Comparison of ENCODE assay signal across 19 mouse cellular contexts in the genomic region with DNA sequence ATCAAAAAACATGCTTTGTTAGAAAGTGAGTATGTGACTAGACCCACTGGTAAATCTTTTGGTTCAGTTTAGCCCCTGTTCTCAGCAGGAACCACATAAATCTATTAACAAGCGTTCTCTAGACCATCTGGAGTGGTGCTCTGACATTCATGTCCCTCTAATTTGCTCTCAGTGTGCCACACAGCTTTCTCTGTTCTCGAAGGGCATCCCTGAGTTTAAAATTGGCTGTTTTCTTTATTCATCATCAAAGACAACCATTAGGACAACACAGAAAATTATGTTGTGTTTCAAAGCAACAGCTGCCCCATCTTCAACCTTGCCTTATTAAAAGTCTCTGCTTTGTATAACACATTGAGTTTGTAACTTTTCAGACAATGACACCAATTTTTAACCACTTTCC.
"Had no signal": no experiment of that assay in that cellular context is flagged by ENCODE, and none has a peak within 500 bp of the region (broad histone marks: within the 10 kb centered on the region; RNA-seq: fewer than 3 reads in every experiment).

No protein-coding gene starts in this region.

- H3K27ac ChIP-seq: midbrain, embryonic 10.5 days; midbrain, embryonic 12.5 days; neural tube, embryonic 13.5 days; neural tube, embryonic 15.5 days had no signal

- ATAC-seq: midbrain, embryonic 16.5 days had no signal

- H3K9ac ChIP-seq: lung, embryonic 14.5 days; midbrain, embryonic 12.5 days; neural tube, embryonic 13.5 days; neural tube, embryonic 15.5 days had no signal

- H3K4me1 ChIP-seq: midbrain, embryonic 10.5 days; midbrain, embryonic 12.5 days; neural tube, embryonic 13.5 days; neural tube, embryonic 15.5 days had no signal

- H3K36me3 ChIP-seq: midbrain, embryonic 10.5 days; midbrain, embryonic 12.5 days; neural tube, embryonic 13.5 days; neural tube, embryonic 15.5 days had no signal

- H3K9me3 ChIP-seq: midbrain, embryonic 10.5 days; midbrain, embryonic 12.5 days; neural tube, embryonic 13.5 days; neural tube, embryonic 15.5 days had no signal

- H3K4me3 ChIP-seq: midbrain, embryonic 10.5 days; midbrain, embryonic 12.5 days; myocyte; neural tube, embryonic 13.5 days; neural tube, embryonic 15.5 days had no signal

- H3K27me3 ChIP-seq: midbrain, embryonic 12.5 days; neural tube, embryonic 13.5 days; neural tube, embryonic 15.5 days had no signal

- DNase-seq: lung, adult 18-20 months; lung, embryonic 14.5 days; lung, postnatal 10 days; lung, postnatal 4 days; midbrain, embryonic 14.5 days; retina, postnatal 1 day; right cerebral cortex, adult 18-20 months; right cerebral cortex, postnatal 25 days; right cerebral cortex, postnatal 4 days; spleen, adult 18-20 months; thymus, adult 18-20 months; thymus, postnatal 14 days; thymus, postnatal 36 days had no signal

- H3K4me2 ChIP-seq: lung, embryonic 14.5 days; midbrain, embryonic 12.5 days; neural tube, embryonic 13.5 days; neural tube, embryonic 15.5 days had no signal
